Mouse (Mus musculus) fibroblast of lung, adult 2 months (primary cell): ENCODE measurements around the gene Zfp619.
"Not testable (repeated sequence)": the region's sequence is repeated elsewhere in the genome, so short reads cannot be mapped to it uniquely, and the experiment has no call there.

Source experiments
- DNase-seq: peaks from one replicate; pipeline ENCODE4 v3.0.0-alpha.2; 2011; ENCODE audit warnings: low read depth

Gene Zfp619

DNA sequence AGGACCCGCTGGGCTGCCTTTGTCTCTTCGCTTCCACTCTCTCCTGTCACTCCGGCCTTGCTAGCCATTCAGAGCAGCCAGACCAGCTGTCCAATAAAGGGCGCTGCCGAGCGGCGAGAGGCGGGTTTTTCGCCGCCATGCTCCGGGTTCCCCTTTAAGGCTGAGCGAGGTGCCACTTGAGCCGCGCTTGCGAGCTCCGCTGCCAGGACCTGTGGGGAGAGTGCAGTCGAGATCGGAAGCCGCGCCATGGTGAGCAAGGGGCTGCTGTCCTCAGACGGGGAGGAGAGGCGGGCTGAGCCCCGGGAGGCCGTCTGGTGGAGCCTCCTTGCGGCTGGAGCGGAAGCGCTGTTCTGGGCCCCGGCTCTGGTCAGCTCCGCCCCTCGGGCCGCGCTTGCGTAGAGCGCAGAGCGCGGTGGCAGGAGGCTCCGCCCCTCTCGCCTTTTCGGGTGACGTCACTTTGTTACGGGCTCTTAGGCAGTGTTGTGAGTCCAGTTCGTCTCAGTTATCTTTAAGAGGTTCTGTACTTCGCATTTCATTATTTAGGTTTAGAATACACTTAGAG, at the start of gene Zfp619:
Gene Zfp619 (plus strand): TSS at position 151 of the 562 bp plus-strand sequence.
- DNase-seq = peak; percentile 93

DNA sequence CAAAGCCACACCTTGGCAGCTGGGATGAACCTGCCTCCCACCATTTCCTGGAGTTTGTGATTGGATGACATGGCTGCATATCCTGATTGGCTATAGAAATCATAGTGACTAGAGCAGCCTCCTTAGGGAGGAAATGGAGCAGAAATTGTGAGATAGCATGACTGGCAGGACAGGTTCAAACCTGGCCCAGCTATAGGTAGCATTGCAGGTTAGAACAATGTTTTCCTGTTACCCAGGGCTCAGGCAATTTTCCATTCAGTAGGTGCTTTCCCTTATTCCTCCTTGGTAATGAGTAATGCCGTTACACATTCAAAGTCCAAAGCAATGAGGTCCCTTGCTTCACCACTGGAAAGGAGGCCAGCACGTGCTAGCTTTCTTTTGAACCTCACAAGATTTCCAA, 38.6 kb upstream of the Zfp619 start:
- no peak for DNase-seq

DNA sequence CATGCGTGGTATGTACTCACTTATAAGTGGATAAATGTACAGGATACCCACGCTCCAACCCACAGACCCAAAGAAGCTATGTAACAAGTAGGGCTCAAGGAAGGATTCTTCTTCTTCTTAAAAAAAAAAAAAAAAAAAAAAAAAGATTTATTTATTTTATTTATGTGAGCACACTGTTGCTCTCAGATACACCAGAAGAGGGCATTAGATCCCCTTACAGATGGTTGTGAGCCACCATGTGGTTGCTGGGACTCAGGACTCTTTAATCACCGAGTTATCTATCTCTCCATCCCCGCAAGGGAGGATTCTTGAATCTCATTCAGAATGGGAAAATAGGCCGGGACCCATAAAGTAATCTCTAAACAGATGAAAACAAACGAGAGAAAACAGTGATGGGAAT, 33.2 kb upstream of the Zfp619 start:
- DNase-seq = no peak

DNA sequence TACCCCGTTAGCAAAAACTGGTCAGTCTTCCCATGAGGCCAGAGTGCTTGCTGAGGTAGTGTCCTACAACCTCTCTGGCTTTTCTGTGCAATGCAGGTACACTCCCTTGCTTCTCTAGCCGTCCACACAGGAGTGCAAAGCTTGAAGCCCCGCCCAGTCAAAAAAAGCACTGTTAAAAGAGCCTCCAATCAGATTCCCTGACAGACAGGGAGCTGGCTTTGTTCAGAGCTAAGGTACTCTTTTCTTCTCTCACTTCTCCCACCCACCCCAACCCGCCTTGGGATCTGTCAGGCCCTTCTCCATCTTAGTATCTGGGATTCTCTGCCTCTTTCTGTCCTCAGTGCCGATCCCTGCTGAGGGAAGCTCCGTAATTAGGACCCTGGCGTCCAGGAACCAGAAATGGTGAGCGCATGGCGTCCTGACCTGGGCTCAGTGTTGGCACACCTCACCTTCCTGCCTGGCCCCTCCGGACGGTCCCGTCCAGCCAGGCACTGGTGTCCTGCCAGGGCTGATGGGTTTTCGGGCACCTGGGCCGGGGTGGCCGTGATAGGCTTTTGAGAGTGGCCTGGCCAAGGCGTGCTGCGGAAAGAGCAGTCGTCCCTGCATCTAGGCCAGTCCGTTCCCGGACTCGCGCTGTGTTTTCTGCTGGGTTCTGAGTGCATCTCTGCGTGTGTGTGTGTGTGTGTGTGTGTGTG, 30.3 kb upstream of the Zfp619 start:
- DNase-seq = no peak

DNA sequence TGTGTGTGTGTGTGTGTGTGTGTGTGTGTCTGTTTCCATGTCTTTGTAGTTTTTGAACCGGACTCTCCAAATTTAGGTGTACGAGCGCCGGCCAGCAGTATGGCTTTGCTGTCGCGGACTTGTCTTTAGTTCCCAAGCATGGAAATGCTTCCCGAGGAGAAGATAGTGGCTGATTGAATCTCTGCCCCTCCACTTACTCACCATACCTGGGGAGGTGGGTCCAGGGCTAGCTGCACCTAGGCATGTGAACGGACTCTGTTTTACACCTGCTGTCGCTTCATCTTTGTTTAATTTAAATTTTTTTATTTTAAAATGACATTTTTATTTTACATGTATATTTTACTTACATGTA, 29.7 kb upstream of the Zfp619 start:
- no peak for DNase-seq

DNA sequence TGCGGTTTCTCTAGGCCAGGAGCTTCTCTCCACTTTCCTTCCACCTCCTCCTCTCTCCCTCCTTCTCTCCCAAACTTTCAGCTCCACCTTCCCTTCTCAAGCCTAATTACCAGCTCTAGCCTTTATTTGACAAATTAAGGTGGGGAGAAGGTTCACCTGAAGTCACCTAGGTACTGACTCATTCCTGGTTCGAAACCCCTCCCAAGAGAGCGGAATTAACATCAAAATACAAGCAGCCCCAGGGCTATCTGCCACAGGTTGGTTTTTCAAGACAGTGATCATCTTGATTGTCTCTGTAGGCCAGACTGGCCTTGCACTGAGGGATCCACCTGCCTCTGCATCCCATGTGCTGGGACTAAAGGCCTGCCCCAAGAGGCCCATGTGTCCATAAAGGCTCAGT, 22.9 kb upstream of the Zfp619 start:
- DNase-seq = no peak

DNA sequence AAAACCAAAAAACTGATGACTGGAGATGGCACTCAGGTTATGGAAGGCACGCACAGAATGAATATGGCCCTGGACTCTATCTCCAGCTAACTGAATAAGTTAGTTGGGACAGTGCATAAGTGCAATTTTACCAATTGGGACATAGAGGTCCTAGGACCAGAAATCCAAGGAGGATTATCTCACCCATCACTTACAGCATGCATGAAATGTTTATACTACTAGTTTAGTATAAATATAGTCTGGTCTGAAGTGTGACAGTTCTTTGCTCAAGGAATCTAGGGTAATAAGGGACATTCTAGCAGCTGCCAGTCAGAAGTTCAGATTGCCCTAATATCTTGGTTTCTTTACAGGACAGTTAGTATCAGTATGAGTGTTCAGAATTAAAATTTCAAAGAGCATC, 13.5 kb upstream of the Zfp619 start:
- DNase-seq = no peak

DNA sequence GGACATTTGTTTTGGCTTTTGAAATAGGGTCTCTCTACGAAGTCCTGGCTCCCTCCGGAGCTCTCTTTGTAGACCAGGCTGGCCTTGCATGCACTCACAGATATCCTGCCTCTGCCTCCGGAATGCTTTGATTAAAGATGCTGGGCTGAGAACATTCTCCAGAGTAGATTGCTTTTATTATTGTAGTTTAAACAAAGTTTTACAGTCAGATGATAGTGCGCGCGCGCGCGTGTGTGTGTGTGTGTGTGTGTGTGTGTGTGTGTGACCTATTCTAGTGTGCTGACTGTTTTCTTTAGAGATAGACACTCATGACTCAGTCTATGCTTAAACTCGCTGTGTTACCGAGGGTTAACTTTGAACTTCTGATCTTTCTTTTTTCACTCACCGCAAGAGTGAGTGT, 796 bp downstream of the Zfp619 start:
- no peak for DNase-seq

DNA sequence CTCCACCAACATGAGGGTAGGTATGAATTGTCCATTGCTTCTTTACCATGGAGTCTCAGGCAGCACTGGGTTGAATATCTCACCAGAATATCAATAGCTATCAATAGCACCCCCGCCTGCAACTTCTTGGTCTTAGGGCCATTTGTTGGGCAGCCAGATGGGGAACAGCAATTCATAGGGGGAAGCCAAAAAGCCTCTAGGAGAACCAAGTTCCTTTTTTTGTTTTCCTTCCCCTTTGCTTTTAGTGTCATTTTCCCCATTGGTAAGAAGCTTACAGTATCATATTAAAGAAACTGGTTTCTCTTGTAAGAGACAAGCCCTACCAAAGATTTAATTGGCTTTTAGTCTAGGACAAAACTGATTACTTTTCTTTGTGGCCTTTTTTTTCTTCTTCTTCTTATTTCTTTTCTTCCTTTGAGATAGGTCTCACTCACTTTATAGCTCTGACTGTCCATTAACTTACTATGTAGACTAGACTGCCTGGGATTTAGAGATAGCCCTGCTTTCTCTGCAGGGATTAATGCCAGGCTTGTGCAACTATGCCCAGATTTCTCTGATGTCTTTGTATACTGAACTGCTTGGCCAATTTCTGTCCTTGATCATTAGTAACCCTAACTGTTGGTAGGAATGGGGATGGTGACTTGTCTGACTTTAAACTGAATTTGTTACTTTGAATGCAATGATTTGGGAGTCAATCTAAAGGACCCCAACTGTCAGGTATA, 6.3 kb downstream of the Zfp619 start:
- no peak for DNase-seq

DNA sequence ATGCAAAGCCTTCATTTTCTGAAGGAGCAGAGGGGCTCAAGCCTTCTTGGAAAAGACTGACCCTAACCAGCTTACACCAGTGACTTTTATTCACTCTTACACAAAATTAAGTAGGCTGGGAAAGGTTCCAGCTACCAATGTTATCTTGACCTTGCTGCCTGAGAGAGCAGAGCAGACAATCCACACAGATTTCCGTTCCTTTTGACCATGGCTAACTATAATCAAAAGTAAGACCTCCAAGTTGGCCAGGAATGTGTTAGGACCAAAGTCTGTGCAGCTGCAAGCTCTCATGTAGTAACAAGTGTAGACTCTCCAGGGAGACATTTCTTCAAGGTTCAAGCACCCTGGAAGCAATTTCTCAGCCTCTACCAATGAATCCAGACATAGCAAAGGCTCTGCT, 25.6 kb downstream of the Zfp619 start:
- DNase-seq = no peak

DNA sequence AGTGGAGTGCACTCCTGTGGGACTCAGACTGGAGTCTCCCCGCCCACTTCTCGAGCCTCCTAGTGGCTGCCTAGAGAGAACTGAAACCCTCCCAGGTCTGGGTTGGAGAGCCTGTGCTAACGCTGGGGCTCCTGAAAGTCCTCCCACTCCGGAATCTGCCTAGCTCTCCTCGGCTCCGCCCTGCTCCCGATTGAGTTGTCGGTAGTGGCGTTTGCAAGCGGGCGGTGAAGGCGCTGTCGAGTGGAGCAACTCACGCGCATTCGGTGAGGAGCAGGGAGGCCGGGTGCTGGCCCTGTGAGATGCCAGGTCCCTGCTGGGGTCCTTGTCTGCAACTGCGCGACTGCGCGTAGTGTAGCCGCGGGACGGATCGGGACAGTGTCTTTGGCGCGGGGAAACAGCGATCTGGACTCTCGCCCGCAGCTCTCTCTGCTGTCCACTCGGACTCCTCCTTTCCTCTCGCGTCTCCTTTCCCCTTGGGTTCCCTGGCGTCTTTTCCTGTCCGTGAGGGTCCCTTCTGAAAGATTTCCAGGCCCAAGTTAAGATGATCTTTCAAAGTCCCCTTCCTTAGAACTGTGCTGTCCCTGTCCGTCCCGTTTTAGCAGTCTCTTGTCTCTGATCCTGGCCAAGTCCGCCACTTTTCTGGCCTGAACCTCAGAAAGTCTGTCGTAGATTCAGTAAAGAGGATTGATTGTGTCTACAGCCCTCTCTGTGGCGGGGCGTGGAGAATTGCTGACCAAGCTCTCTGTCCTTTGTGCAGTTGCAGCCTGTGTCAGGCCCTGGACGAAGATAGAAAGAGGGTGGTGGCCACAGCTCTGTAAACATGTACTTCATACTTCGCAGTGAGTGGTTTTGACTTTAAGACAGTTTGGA, 26.9 kb downstream of the Zfp619 start:
- peak; percentile 87 for DNase-seq

DNA sequence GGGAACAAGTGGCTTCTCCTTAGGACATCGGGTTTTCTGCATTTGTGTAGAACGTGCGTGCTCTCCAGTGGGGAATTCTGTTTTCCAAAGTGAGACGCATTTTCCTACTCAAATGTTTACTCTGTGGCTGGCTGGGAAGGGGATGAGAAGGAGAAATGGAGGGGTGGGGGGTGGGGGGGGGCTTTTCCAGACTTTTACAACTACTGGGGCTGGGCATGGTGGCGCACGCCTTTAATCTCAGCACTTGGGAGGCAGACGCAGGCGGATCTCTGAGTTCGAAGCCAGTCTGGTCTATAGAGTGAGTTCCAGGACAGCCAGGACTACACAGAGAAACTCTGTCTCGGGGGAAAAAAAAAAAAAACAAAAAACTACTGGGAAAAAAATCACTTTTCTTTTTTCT, 27.6 kb downstream of the Zfp619 start:
- no peak for DNase-seq

DNA sequence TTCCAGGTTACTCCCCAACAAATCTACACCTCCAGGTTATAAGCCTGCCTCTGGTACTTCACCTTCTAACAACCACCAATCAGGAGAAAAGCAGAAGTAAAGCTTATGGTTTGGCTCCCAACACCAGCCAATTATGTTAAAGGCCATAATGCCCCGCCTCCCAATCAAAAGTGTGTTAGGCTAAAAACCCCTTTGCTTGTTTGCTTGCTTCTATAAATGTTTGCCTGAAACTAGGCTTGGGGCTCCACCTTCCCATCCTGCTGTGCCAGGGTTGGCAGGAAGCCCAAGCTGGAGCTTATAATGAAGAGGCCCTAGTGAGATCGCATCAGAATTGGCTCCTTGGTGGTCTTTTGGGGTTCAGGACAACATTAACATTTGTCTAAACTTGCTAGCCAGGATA, 31.8 kb downstream of the Zfp619 start:
- no peak for DNase-seq

DNA sequence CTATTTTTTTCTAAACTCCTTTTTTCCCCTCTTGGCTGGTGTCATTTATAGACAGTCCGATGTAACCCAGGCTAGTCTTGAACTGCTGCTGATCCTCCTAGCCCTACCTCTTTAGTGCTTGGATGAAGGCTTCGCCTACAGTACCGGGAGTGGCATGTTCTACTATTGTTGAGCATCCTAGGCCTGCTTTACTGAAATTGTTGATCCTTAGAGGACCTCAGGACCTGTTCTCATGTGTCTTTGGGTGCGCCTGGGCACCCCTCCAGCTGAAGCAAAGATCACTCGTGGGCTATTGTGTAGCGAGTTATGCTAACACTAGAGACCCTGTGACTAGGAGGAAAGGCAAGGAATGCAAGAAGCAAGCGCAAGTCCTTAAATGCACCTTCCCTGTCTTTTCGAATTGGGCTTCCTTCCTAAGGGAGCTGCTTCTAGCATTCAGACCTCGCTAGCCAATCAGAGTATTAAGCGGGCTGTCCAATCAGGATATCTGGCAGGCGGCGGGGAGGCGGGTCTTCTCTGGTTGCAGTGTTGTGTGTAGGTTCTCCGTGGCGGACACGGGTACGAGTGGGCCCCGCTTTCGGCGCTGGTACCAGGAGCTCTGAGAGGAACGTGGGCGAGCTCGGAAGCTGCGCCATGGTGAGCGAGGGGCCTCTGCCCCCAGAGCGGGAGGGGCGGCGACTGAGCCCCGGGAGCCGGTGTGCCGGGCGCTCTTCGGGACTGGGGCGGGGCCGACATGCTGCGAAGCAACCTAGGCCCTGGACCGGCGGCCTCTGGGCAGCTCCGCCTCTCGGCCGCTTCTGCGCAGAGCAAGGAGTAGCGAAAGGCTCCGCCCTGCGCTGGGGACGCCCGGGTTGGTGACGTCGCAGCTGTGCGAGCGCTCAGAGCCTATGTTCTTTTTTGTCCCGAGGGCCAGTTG, 34.7 kb downstream of the Zfp619 start:
- DNase-seq = peak; percentile 92

DNA sequence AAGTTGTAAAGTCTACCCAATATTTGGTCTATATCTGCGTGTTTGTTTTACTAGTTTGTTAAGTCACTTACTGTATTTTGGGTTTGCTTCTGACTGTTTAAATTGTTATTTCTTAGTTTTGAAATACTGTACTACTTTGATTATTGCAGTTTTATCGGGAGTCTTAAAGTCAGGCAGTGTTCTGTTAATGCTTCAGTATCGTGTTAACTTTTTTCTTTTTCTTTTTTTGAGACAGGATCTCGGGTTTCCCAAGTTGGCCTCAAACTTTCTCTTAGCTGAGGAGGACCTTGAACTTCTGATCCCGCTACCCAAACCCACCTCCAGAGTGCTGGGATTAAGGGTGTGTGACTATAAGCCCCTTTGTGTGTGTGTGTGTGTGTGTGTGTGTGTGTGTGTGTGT, 35.4 kb downstream of the Zfp619 start:
- DNase-seq = no peak

DNA sequence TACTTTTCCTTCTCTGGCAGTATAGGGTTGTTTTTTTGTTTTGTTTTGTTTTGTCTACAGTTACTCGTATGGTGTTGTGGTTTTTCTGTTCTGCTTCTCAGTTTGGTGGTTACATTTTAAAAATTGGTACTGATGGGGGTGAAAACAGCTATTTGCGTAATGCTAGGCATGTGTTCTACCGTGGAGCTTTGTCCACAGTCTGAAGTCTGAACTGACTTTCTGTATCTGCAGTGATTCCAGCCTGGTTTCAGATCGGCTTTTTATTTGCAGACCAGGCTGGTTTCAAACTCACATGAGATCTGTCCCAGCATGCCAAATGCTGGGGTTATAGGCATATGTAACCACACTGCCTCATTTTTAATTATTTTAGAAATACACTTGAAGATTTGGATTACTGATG, 36.3 kb downstream of the Zfp619 start:
- no peak for DNase-seq

DNA sequence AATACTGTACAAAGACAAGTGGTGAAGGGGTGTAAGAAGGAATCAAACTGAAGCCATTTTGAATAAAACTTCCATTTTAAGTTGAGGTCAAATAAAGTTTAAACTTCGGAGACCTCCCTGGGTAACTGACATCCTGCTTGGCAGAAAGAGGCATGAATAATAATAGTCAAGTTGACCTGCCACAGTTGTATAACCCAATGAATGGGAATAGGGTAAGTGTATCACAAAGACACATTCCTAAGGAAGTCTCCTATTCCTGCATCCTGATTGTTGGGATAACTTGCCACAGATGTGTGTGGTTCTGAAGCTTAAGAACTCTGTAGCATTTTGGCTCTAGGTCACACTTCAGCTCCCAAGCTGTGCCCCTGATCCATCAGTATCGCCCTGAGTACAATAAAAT, 62.5 kb downstream of the Zfp619 start:
- DNase-seq = no peak

DNA sequence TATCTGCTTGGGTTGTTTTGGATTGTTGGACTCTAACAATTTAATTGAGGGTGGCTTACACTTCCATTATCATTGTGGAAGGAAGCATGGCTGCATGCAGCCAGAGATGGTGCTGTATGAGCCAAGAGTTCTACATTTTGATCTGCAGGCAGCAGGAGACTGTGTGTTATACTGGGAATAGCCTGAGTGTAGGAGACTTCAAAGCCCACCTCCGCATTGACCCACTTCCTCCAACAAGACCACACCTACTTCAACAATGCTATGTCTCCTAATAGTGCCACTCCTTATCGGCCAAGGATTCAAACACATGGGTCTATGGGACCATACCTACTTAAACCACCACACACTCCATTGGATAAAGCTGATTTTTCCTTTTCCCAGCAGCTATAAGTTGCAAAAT, 63.0 kb downstream of the Zfp619 start:
- no peak for DNase-seq

DNA sequence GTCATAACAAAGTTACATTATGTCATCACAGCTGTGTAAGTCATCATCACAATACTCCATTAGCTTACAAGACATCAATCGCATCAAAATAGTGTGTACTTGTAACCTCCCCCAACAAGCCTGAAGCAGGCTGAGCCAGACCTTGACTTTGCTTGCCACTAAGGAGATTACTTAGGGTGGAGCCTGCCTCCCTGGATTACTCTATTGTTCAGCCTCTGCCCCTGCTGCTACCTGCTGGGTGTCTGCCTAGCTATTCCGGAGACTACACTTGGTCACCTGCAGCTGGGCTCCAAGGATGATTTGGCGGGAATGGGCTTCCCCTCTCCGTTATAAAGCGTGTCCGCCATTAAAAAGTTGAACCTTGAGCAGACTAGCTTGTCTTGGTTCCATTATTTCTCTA, 69.3 kb downstream of the Zfp619 start:
- DNase-seq = not testable (repeated sequence)

DNA sequence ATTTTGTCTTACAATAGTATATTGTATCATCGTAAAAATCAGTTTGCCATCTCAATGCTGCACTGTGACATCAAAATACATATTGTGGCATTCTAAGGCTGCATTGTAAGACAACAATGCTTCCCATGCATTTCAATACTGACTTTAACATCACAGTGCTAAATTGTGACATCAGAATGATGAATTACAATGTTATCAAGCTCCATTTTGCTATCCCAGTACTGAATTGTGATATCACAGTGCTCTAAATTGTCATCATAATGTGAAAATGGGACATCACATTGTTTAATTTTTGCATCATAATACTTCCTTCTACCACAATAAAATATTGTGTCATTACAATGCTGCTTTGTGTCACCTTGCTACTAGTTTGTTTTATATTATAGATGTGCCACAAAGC, 70.5 kb downstream of the Zfp619 start:
- DNase-seq = no peak

DNA sequence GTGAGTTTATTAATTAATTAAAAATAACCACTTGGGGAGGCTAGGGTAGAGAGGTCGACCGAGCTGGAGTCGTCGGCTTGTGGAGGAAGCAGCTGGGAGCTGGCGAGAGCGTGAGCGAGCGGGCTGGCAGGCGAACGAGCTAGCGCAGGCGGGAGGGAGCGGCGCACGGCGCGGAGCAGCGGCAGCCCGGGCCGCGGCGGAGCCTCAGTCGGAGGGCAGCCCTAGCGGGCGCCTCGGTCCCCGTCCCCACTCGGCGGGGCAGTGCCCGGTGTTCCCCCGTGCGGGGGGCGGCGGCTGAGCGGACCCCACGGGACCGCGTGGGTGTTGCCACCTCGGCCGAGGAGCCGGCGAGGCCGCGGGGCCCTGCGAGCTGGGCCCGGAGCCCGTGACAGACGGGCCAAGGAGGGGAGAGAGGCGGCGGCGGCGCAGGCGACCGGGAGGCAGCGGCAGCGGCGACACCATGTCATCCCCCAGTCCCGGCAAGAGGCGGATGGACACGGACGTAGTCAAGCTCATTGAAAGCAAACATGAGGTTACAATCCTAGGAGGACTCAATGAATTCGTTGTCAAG, 71.0 kb downstream of the Zfp619 start:
- DNase-seq = not testable (repeated sequence)
